Mouse (Mus musculus) frontal cortex, postnatal 10 days (tissue): Measurements from ENCODE around the gene Mrpl49.
"Not testable (repeated sequence)": the region's sequence is repeated elsewhere in the genome, so short reads cannot be mapped to it uniquely, and the experiment has no call there.

ENCODE experiments used
- DNase-seq, 2 experiments: peaks; one replicate each; pipeline ENCODE4 v3.0.0; 2022; ENCODE audit warnings: low spot score in 2 of 2, mixed read lengths in 1 of 2

Gene Mrpl49

GRCm38 (mm10) chr19:6067011-6067723, 9.6 kb upstream of the Mrpl49 start:
- peak; percentile 73 to 83 for DNase-seq

DNA sequence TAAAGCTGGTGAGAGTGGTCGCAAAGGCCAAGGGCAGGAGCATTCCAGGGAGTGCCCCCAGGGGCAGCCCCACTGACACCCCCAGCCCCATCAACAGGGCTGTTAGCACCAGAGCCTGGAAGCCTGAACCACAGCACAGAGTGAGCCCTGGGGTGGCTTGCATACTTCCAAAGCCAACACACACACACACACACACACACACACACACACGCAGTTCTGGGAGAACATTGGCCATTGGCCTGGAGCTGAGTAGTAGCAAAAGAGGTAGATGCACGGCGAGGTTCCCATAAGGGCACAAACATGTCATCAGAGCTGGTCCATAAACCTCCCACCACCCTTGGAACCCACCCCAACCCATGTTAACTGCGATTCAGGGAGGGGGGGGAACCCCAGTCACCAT, 9.0 kb upstream of the Mrpl49 start:
- DNase-seq = no peak

DNA sequence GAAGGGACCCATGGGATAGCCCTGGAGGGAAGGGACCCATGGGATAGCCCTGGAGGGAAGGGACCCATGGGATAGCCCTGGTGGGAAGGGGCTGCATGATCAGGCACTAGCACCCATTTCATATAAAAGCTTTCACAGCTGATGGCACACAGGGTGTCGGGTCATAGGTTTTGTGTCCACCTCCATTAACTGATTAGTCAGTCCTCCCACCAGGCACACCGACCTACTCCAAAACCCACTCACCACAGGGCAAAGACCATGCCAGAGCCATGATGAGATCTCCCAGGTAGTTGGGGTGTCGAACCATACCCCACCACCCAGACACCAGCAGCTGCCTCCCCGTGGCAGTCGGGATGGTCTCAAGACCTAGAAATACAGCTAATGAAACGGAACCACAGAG, 5.5 kb upstream of the Mrpl49 start:
- DNase-seq = no peak

- no peak for DNase-seq
Observed at GRCm38 (mm10) chr19:6062418-6062817, 4.8 kb upstream of the Mrpl49 start.

DNA sequence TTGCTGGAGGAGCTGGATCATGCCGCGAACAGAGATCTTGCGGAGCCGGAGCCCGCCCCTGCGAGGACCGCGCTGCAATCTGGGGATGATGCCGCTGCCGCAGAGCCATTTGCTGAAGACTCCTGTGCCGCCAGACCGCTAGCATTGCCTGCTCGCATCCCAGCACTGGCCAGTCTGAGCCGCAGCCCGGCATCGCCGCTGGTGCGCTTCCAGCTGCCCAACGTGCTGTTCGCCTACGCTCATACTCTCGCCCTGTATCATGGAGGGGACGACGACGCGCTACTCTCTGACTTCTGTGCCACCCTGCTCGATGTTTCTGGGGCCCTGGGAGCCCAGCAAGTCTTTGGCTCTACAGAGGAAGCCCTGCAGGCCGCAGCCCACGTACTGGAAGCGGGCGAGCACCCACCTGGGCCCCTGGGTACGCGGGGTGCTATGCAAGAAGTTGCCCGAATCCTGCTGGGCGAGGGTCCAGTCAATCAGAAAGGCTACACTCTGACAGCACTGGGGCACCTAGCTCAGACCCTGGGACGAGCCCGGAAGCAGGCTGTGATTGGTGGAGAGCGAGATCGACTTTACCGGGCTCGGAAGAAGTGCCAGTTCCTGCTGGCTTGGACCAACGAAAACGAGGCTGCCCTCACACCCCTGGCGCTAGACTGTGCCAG, 4.2 kb upstream of the Mrpl49 start:
- peak in 1 of 2 experiments; percentile 53 for DNase-seq

GRCm38 (mm10) chr19:6061021-6061533, 3.5 kb upstream of the Mrpl49 start, which contains the start of gene Znhit2:
Gene Znhit2 (plus strand): TSS chr19:6061192.
- DNase-seq = peak; percentile 91 to 93

- no peak for DNase-seq
Observed at GRCm38 (mm10) chr19:6058966-6059365, 1.4 kb upstream of the Mrpl49 start.

- no peak for DNase-seq
Observed at GRCm38 (mm10) chr19:6058513-6058912, 928 bp upstream of the Mrpl49 start.

GRCm38 (mm10) chr19:6056696-6057095, 889 bp downstream of the Mrpl49 start:
- no peak for DNase-seq

DNA sequence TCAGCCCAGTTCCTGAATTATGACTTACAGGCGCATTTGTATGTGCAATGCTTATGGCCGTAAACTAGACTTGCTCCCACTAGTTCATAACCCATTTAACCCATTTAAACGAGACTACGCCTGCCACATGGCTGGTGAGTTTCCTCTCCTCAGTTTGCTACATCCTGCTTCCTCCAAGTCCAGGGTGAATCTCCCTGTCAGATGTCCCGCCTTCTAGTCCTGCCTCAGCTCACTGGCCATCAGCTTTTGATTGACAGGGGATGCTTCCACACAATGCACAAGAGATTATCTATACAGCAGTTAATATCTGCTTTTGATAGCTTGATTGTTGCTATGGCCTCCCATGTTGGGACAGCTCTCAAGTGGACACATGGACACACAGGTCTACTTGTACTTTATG, 3.3 kb downstream of the Mrpl49 start:
- no peak for DNase-seq

GRCm38 (mm10) chr19:6052516-6052915, 5.1 kb downstream of the Mrpl49 start:
- DNase-seq = no peak

GRCm38 (mm10) chr19:6048681-6049410, 8.7 kb downstream of the Mrpl49 start:
- no peak for DNase-seq

DNA sequence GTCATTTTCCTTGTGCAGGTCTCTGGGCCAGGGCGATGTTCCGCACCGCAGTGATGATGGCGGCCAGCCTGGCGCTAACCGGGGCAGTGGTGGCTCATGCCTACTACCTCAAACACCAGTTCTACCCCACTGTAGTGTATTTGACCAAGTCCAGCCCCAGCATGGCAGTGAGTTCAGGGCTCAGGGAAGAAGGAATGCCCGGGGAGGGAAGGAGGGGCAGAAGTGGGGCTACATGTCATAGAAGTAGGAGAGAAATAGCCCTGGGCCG, 9.8 kb downstream of the Mrpl49 start:
- peak in 1 of 2 experiments; percentile 20 for DNase-seq

DNA sequence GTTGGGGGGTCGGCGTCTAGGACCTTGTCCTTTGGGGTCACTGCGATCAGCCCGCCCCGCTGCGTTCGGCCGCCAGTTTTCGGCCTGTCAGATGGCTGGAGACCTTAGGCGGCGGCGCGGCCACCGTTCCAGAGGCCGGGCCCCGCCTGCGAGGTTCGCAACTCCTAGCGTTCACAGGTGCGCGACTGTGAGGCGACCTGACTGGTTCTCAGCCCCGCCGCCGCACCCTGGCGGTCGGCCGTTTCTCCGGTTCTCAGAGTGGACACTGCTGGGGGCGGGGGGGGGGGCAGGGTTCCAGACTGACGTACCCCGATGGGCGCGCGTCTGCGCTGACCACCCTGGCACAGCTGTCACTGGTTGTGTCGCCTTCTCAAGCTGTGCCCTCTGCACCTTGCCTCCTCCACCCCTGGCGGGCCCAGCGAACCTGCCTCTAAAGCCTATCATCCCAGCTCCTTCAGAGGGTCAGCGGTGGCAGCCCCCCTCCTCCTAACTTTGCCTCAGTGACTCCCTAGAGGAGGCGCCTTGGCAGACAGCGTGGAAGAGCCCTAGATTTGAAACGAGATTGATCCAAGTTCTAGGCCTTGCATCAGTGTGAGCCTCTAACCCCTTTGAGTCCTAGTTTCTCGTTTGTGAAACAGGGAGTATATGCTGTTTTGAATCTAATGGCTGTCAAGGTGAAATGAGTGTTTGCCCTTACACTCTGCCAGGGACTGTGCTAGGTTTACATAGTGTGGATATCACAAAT, 10.3 kb downstream of the Mrpl49 start:
- DNase-seq = peak; percentile 36

DNA sequence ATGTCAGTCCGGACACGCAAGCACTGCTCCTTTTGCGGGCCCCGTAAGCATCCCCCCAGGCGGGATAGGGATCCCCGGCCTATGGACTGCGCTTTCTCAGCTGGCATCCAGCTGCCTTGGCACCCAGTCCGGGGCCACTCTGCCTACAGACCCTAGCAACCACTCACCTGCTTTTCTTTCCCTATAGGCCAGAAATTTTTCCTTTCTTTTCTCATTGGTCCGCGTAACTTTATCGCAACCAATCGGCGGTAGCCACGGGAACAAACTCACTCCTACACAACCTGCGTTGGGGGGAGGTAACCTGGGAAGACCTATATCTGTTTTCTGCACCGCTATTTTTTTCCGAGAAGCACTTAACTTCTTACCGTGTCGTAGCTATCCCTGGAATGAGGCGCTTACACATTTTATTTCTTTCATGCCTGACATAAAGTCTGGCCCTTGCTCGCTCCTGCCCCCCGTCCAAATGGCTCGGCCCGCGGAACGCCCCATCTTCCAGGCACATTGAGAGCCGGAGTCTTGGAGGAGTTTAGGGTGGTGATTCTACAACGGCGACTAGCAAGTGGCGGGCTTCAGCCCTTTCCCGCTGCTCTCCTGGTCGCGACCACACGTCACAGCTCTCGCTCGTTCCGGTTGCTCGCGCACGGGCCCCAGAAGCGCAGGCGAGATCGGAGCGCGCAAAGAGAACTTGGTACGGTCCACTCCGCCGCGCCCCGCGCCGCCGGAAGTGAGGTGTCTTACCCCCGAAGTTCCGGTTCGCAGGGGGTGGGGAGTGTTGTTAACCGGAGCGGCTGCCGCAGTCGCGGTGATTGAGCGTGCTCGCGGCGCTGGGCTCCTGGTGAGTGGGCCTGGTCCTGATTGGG, 11.1 kb downstream of the Mrpl49 start, which contains the start of gene Syvn1:
TSS of gene Syvn1 (plus strand) at position 283 of the 860 bp plus-strand sequence.
- peak; percentile 89 for DNase-seq

DNA sequence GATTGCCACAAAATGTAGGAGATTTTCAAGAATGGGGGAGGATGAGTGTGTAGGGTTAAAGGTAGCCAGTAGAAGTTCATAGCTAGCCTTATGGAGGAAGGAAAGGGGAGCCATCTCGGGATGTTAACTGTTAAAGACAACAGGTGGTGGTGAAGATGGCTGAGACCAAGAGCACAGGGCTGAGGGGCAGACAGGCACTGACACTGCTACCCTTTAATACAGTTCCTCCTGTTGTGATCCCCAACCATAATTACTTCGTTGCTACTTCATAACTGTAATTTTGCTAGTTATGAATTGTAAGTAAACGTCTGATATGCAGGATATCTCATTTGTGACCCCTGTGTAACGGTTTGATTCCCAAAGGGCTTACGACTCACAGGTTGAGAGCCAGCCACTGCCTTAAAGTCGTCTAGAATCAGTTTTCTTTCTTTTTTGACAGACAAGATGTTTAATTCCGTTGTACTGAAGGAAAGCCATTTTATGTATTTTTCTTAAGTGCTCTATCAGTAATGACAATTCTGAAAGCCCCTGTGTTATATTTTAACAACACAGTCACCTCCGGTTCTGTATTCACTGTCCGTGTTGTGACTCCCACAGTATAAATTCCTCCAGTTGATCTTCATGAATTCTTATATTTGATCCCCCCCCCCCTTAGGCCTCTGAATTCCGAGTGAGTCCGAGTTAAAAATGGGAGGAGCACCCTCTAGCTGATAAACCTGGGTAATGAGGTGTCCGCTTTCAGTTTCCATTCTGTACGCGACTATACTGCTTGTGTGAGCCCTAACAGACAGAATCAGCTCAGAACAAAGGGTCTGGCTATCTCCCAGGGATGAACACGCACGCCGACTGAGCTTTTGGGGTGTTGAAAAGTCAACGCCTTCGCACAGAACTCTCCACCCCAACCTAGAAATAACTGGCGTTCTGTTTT, 12.0 kb downstream of the Mrpl49 start:
- DNase-seq = no peak

- not testable (repeated sequence) for DNase-seq
Observed at GRCm38 (mm10) chr19:6044102-6044501, 13.5 kb downstream of the Mrpl49 start.

- DNase-seq = no peak
Observed at GRCm38 (mm10) chr19:6042293-6042692, 15.3 kb downstream of the Mrpl49 start.

DNA sequence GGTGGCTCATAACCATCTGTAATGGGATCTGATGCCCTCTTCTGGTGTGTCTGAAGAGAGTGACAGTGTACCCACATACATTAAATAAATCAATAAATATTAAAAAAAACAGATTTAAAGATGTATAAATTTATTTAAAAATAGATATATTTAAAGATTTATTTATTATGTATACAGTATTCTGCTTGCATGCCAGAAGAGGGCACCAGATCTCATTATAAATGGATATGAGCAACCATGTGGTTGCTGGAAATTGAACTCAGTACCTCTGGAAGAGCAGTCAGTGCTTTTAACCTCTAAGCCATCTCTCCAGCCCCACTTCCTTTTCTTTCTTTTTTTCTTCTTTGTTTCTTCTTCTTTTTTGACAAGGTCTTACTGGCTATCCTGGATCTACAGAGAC, 17.6 kb downstream of the Mrpl49 start:
- no peak for DNase-seq

DNA sequence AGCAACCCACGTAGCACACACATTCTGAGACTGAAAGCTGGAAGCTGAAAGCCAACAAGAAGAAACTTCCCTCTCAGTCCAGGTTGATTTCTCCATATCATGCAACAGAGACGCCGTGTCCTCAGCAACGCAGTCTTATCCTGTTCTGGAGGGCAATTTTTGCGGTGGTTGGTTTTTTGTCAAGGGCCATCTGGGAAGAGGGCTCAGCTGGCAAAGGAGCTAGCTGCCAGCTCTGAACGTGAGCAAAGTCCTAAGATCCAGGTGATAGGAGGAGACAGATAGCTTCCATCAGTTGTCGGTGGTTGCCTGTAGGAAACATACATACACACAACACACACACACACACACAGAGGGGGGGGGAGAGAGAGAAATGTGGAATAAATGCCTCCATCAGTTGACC, 19.3 kb downstream of the Mrpl49 start:
- DNase-seq = no peak
